Mouse (Mus musculus): ENCODE measurements around the gene Nin. TPM values are rescaled to one million over a fixed set of nuclear protein-coding genes. Genes with fewer than 3 reads are reported as not detected.

Gene Nin
- 4.2 and 4.9 TPM in 2 replicates for polyA plus RNA-seq (2015; fragmentation: Nextera tagmentation; extraction: Ambion mirVana)

DNA sequence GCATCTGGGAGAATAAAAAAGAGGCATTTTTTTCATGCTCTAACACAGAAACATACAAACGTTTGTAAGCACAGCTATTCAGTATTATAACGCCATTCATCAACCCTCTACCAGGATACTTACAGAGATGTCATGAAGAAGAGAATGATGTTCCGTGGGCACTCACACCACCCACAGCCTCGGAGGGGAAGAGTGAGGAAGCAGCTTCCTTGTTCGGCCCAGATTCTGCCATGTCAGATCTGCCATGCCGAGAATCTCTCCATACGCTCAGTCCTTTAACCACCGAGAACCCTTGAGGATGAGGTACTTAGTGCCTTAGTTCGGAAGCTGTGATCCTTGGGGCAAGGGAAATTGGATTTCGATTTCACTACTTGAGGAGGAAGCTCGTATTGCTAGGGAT lies at the start of gene Nin:
Gene Nin, minus strand, starts transcription at position 367 of the 400 bp plus-strand sequence.

GRCm38 (mm10) chr12:70153842-70154241 lies 40.3 kb upstream of the Nin start, which contains the start of gene Abhd12b:
Abhd12b (plus strand) TSS chr12:70154142.

GRCm38 (mm10) chr12:69986786-69987497 lies 126.6 kb downstream of the Nin start, which contains the start of gene Sav1:
Sav1 (minus strand) TSS chr12:69987002.

Other genes starting within 250 kb of the Nin start
- 2.6 and 3.5 TPM in 2 replicates for gene Atl1, start 221.1 kb downstream of the Nin start, polyA plus RNA-seq (2015; fragmentation: Nextera tagmentation; extraction: Ambion mirVana)
- 18.1 and 20.8 TPM in 2 replicates for gene Map4k5, start 220.5 kb downstream of the Nin start, polyA plus RNA-seq (2015; fragmentation: Nextera tagmentation; extraction: Ambion mirVana)
- gene Sav1, start 126.7 kb downstream of the Nin start, polyA plus RNA-seq (2015; fragmentation: Nextera tagmentation; extraction: Ambion mirVana), result 9.4 and 9.8 TPM in 2 replicates
- 0.55 TPM in 1 of 2 replicates, not detected in the other for gene Abhd12b, start 40.4 kb upstream of the Nin start, polyA plus RNA-seq (2015; fragmentation: Nextera tagmentation; extraction: Ambion mirVana)
- 7.4 and 17.8 TPM in 2 replicates for gene Pygl, start 117.8 kb upstream of the Nin start, polyA plus RNA-seq (2015; fragmentation: Nextera tagmentation; extraction: Ambion mirVana)
- 0.23 and 0.26 TPM in 2 replicates for gene Trim9, start 233.9 kb upstream of the Nin start, polyA plus RNA-seq (2015; fragmentation: Nextera tagmentation; extraction: Ambion mirVana)

Data from skeletal muscle tissue, postnatal 0 days (tissue).